Mouse (Mus musculus): Measurements from ENCODE around the gene Gm8765.
"Not testable (repeated sequence)": the region's sequence is repeated elsewhere in the genome, so short reads cannot be mapped to it uniquely, and the experiment has no call there.

The Gm8765 gene

DNA sequence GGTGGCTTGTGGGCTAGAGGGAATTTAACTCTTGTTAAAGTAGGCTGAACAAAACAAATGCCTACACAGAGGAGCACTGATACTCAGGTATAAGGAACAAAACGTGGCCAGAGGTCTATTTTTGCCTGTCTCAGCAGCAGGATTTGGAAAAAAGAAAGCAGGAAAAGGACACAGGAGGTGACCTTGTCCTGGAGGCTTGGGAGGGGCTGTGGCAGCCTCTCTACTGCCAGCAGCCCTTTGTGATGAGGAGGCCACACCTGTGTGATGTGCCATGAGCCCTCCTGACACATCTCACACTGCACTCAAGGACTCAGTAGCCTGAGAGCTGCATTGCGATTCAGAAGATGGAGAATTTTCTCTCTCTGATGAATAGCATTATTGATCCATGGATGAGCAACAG, at the start of gene Gm8765:
Gm8765 (plus strand) TSS at position 301 of the 400 bp plus-strand sequence.
- not testable (repeated sequence) for DNase-seq

DNA sequence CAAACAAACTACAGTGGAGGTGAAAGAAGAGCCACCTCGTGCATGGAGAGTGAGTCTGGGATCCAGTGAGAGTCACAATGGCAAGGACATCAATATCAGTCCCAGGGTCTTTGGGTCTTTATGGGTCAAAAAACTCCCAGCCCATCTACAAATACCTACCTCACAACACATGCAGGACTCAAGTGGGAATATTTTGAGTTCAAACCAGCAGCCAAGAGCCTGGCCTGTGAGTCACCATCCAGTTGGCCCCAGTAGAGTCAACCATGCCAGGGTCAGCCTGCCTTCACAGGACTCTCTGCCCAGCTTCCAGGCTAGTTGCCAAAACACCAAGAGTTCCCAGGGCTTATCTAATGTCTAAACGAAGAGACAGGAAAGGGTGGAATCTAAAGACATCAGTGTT, 49.3 kb upstream of the Gm8765 start:
- not testable (repeated sequence) for DNase-seq

DNA sequence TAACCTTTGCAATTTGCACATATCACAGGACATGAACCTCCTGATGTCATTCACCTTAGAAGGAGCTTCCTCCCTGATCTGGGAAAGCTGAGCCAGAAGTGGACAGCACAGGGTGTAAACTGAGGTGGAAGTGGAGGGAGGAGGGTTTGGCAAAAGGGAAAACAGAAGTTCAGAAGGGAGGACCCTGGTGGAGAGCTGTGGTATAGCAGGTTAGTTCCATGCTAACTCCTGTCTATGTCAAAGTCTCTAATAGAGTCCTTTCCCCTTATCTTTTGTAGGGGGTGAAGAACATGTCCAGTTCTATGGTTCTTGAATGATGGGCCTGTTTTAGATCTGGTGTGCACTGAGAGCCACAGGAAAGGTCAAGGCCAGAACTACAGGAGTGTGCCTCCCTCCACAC, 52.2 kb downstream of the Gm8765 start:
- DNase-seq, result not testable (repeated sequence)

DNA sequence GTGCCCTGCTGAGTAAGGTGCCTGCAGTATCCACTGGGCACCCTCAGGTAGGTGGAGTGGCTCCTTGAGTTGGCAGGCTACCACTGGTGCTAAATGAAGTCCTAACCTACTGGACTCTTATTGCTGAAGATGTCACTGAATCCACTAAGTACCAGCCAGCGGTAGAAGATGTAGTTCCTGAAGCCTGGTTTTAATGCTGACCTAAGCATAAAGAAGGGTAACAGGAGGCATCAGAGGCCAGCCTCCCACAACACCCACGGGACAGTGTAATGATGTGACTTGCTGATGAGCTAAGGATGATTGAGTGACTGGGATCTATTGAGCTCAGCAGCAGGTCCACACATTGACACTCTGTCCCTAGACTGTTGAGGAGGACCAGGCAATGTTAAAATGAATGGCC, 53.6 kb downstream of the Gm8765 start:
- no peak for DNase-seq

GRCm38 (mm10) chr13:50752961-50753360, 54.8 kb downstream of the Gm8765 start:
- not testable (repeated sequence) for DNase-seq
